Mouse (Mus musculus): ENCODE measurements at regions not wholly inside any gene's neighbourhood (a gene's known extent, or its start where the extent isn't known, plus 50 kb on each side); places are given as distances from the start of the nearest gene placed in this dataset.

DNA sequence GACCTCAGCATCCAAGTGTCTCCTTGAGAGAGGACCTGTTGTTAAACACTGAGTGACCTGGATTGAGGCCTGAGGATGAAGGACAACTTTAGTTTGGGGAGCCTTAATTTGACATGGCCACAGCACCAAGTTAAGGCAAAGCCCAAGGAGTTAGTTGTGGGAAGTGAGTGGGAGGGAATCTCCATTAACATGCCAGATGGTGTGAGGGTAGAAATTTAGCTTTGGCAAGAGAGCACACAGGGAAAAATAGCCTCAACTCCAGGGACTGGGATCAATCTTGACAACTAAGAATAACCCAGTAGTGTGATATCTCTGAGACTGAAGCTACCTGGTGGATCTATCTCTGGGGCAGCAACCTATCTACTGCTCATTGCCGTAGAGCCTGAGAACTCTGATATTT, 105.4 kb downstream of the Ahr start:
- no peak for TF ChIP-seq GATA4 (IDR thresholded peaks at IDR 0.05; ENCODE audit: insufficient replicate concordance, low read length)

DNA sequence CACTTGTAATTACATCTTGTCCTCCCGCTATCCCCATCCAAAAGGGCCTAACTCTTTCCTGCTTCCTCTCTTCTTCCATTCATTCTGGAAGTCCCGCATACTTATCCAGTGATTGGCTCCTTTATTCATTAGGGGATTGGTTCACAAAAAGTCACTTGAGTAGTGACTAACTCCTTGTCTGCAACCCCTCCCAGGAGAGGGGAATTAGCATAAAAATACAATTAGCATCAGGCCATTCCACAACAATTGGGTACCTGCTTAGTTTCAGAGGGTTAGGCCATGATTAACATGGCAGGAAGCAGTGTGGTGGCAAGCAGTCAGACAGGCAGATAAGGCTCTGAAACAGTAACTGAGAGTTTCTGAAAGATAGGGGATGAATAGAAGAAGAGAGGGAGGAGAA, 115.6 kb downstream of the Ahr start:
- TF ChIP-seq GATA4 (IDR thresholded peaks at IDR 0.05; ENCODE audit: insufficient replicate concordance, low read length) = no peak

DNA sequence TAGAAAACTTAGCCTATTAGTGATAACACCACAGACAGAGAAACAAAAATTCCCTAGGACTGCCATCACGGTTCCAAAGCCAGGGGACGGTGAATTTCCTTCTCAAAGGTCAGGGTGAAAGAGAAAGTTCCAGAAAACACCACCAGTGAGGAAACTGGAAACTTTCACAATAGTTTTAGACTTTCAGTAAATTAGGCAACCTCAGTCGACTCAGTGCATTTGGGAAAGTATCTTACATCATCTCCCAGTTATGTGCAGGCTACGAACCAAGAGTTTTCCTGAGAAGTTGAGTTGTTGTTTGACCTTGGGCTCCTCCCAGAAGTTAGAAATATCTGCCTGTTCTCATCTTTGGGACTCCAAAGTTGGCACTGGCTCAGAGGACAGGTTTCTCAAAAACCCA, 116.9 kb downstream of the Ahr start:
- no peak for TF ChIP-seq GATA4 (IDR thresholded peaks at IDR 0.05; ENCODE audit: insufficient replicate concordance, low read length)

DNA sequence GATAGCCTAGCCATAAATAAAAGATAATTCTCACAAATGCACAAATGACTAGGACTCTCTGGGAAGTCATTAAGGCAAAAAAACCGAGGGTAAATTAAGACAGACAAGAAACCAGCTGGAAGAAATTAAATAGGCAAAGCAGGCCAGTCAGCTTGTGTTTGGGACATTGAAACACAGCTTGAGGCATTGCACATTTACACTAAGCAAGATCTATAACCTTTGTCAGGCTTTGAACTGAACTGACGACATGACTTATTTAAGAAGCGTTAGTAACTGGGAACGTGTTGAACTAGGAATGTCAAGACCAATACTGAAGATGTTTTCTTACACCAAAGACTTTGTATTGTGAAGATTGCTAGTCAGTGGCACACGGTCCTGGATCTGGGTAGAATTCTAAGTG, 118.3 kb downstream of the Ahr start:
- TF ChIP-seq GATA4 (IDR thresholded peaks at IDR 0.05; ENCODE audit: insufficient replicate concordance, low read length) = no peak

DNA sequence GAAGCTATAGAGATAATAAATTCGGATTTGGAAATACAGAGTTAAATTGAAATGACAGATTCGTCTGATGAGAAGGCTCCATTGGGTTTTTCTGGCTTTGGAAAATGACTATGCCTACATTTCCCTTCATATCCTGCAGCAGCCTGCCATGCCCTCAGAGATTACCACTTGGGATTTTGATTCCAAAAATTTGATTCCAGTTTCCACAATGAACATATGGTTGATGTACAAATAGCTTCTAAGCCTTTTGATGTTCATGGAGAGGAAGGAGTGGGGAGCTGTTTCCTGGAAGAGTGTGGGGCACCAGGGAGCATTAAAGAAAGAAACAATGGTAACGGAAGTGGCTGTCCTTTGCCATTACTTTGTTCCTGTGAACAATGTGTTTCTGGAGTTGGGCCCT, 122.1 kb downstream of the Ahr start:
- TF ChIP-seq GATA4 (IDR thresholded peaks at IDR 0.05; ENCODE audit: insufficient replicate concordance, low read length) = no peak

DNA sequence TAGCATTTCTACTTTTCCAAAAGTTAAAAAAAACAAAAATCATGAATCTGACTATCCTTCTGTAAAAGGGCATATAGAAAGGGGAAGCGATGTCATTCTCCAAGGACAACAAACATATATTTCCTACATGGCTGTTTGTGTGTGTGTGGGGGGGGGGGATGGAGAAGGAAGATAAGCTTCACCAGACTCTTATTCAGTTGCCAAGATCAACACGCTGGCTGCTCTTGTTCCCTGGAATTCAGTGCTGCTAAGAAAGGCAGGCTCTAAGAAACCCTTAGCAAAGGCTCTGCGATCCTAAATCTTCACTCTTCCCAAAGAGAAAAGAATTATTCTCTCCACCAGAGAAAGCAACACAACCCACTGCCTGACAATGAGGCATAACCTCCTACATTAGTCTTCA, 126.4 kb downstream of the Ahr start:
- TF ChIP-seq GATA4 (IDR thresholded peaks at IDR 0.05; ENCODE audit: insufficient replicate concordance, low read length) = no peak

DNA sequence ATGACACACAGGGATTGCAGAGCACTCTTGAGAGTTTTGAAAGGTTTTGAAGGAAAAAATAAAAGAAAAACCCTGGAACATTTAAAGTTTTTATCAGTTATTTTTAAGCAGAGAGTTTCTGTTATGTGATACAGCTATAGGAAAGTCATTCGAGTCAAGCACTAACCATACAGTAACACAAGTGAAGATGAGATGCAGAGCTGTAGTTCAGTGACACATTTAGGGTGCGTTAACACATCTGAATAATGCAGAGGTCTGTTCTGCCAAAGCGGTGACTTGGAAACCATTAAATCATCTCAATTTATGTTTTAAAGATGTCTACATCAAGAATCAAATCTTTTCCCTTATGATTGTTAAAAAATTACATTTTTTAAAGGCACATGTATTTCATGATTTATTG, 126.8 kb downstream of the Ahr start:
- TF ChIP-seq GATA4 (IDR thresholded peaks at IDR 0.05; ENCODE audit: insufficient replicate concordance, low read length) = no peak

DNA sequence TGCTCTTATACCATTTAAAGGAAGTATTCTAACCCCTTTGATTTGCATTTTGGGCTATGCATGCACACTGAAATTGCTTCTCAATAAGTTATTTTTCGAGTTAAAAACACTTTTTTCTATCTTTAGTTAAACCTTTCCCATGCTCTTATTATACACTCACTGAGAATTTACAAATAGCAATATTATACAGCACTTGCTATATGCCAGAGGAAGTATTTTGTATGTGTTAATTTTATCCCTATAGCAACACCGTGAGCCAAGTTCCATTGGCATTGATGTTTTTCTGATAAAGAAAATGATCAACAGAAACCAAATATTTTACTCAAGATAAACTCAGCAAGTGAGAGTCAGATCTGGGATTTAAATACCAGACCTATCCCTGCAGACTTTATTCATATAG, 133.0 kb downstream of the Ahr start:
- no peak for TF ChIP-seq GATA4 (IDR thresholded peaks at IDR 0.05; ENCODE audit: insufficient replicate concordance, low read length)

DNA sequence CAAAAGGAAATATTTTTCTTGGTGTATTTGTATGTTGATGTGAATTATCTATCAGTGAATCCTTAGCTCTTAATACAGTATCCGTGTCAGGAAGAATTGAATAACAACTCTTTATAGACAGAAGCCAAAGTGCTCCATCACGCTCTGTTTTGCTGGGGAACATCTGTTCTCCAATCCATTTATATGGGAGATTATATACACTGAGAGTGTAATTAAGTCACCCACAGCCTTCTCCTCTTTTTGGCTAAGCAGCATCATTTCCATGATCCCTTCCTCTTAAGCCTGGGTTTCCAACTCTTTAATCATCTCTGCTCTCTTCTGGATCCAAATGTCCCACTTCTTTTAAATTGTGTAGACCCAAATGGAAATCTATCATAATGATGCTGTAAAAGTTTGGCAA, 133.6 kb downstream of the Ahr start:
- TF ChIP-seq GATA4 (IDR thresholded peaks at IDR 0.05; ENCODE audit: insufficient replicate concordance, low read length) = no peak

DNA sequence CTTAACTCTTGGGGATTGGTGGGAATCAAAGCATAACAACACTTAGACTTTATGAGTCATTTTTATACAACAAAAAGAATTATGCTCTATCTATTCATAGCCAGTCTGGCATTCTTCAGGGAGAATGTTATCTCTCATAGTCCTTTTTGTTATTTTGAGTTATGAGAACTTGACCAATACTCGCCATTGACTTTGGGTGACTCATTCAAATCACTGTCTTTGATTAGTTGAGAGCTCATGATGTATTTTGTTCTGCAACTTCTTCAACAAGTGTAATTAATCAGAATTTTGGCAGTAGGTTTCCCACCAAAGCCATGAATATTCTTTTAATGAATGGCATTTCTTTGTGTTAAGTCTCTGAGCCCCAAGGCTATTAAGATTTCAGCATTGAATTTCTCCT, 139.6 kb downstream of the Ahr start:
- no peak for TF ChIP-seq GATA4 (IDR thresholded peaks at IDR 0.05; ENCODE audit: insufficient replicate concordance, low read length)

DNA sequence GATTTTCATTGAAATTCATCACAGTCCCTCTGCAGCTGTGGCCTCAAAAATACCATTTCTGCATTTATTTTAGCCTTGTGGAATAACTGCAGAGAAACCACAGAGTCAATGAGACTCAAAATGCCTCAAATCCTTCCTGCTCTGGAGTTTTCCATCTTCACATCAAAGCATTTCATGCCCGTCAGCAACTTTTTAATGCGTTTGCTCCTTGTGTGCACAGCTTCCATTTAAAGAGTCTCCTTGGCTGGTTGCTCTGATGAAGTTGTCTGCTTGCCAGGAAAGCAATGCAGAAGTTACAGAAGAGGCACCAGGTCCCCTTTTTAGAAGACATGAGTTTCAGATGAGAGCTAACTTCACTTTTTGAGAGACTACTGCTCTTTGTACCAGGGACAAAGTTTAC, 142.7 kb downstream of the Ahr start:
- no peak for TF ChIP-seq GATA4 (IDR thresholded peaks at IDR 0.05; ENCODE audit: insufficient replicate concordance, low read length)

DNA sequence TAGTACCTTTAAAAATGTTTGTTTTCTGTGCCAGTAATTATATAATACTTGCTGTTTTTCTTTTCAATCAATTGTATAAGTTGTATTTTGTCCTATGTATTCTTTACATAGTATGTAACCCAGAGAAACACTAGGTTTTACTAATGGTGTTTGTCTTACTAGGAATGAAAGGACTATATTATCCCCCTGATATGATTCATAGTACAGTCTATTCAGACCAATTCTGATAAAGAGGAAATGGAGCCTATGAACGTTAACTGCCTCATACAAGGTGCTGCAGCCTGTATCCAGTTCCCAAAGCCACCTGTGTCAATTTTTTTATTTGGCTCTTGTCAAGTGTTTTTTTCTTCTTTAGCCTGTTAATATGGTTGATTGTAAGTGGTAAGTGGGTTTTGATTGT, 144.6 kb downstream of the Ahr start:
- no peak for TF ChIP-seq GATA4 (IDR thresholded peaks at IDR 0.05; ENCODE audit: insufficient replicate concordance, low read length)

DNA sequence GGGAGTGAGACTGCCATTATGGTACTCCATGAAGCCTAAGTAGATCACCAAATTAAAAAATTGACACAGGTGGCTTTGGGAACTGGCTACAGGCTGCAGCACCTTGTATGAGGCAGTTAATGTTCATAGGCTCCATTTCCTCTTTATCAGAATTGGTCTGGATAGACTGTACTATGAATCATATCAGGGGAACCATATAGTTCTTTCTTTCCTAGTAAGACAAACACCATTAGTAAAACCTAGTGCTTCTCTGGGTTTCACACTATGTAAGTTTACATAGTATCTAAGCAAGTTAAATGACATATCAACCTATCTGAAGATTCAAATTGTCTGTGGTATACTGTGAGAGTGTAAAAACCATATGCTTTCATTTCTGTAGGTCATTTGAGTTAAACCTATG, 145.0 kb downstream of the Ahr start:
- no peak for TF ChIP-seq GATA4 (IDR thresholded peaks at IDR 0.05; ENCODE audit: insufficient replicate concordance, low read length)

DNA sequence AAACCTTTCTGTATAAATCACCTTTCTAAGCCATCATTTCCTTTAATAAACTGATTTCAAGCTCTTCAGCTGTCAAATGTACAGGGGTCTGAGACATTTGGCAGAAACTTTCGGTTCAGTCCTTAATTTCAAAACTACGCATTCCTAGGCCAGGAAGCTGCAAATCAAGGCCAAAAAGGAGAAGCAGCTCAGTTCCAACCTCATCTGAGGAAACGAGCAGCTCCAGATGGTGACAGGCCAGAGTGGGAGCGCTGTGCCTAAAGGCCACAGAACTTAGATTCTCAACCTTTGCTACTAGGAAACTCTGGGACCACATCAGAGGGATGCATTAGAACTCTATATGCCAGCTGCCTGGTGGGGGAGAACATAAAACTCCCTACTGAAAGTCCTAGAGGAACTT, 150.6 kb downstream of the Ahr start:
- no peak for TF ChIP-seq GATA4 (IDR thresholded peaks at IDR 0.05; ENCODE audit: insufficient replicate concordance, low read length)

DNA sequence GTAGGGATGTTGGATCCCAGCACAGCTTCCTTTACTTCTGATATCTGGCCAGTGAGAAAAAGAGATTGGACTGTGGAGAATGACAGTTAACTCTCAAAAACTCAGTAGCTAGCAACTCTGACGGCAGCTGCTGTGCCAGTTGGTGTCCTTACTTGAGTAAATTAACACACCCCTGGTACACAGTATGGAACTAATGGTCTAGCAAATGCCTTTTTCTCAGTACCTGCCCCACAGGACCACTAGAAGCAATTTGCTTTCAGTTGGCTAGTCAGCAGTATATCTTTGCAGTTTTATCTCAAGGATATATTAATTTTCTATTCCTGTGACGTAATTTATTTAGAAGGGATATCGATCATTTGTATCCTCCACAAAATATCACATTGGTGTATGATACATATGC, 157.6 kb downstream of the Ahr start:
- TF ChIP-seq GATA4 (IDR thresholded peaks at IDR 0.05; ENCODE audit: insufficient replicate concordance, low read length) = no peak

DNA sequence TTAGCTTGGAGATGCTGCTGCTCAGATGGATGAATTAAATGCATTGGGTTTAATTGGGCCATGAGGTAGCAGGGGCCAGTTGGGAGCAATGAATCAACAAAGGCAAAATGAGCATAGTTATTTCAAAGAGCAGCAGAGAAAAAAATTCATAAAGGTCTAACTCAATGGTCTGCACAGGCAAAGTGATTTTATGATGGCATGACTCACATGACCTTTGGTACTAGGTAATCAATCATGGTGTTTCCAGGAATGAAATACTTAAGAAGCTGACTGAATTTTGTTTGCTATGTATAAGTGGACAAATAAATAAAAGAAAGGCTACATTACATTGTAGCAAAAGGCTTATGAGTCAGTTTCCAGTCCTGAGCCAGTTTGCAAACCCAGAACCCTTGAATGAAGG, 158.5 kb downstream of the Ahr start:
- TF ChIP-seq GATA4 (IDR thresholded peaks at IDR 0.05; ENCODE audit: insufficient replicate concordance, low read length) = no peak

DNA sequence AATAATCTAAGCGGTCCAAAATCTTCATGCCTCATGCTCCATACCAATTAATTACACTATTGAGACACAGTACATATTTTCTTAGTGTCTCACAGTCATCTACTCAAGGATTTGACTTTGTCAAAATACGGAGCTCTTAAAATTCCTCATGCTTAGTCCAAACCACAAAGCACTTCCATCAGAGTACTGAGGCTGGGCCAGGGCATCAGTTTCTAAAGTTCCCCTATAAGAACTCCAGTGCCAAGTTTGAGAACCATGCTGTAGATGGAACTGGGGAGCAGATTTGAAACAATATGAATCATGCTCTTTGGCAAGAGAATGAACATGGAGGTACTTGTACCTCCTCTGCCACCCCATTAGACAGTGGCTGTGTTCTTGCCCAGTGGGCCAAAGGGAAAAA, 176.9 kb downstream of the Ahr start:
- no peak for TF ChIP-seq GATA4 (IDR thresholded peaks at IDR 0.05; ENCODE audit: insufficient replicate concordance, low read length)

Data from liver, adult (tissue).